Comparison of ENCODE assay signal across 8 mouse cellular contexts in the genomic region with DNA sequence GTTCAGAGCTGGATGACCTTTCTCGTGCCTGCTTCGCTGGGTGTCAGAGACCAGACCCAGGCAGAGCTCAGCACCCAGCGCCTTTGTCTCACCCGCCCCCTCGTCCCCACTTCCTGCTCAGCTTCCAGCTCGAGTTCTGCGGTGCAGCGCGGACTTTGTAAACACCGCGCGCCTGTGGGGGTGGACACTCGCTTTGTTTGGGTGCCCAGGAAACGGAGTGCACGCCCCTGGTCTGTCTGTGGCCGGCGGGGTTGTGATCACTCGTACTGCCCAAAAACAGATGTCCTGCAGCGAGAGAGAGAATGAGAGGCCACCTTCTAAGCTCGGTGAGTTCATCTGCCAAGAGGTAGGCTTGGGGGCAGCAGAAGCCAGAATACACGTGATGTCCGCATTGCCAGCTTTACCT. TPM values are rescaled to one million over a fixed set of nuclear protein-coding genes. Genes with fewer than 3 reads are reported as not detected.
DNase-seq lines count a peak whose midpoint lies in the region; ATAC-seq and TF ChIP-seq lines count a peak whose summit lies in the region.

A gene (plus strand): TSS at position 111 of the 406 bp plus-strand sequence.

- peak within 1 kb of the TSS; percentile 34 for H3K4me3 ChIP-seq in embryonic facial prominence, embryonic 12.5 days
- peak within 1 kb of the TSS; percentile 49 for H3K4me3 ChIP-seq in intestine, embryonic 16.5 days (ENCODE audit: low read length)

- H3K27ac ChIP-seq in embryonic facial prominence, embryonic 12.5 days: peak within 1 kb of the TSS; percentile 55; the same call in 1 of the 2 replicates
- H3K27ac ChIP-seq in intestine, embryonic 16.5 days (ENCODE audit: low read length): peak within 1 kb of the TSS; percentile 63

- intact Hi-C loops in left cerebral cortex, postnatal 36 days (cut with DNase I): loop anchor here (5.0 kb wide), 1 partner anchor 182 kb away; a partner anchor contains a TSS

- POLR2A ChIA-PET in Patski (lab: Charles Lee): no interaction called here

- peak; percentile 27 for ATAC-seq in Patski
- ATAC-seq in embryonic facial prominence, embryonic 12.5 days (ENCODE audit: insufficient number of reproducible peaks, insufficient read depth, low FRiP score, low TSS enrichment): no peak
- peak; percentile 44 for ATAC-seq in granulocyte monocyte progenitor cell, adult 5-6 weeks (replicated peaks; ENCODE audit: poor library complexity, severe bottlenecking)
- ATAC-seq in intestine, embryonic 16.5 days: peak; percentile 5; the same call in 1 of the 2 replicates
- ATAC-seq in megakaryocyte-erythroid progenitor cell, adult 5-6 weeks (replicated peaks; ENCODE audit: low FRiP score, low TSS enrichment, poor library complexity, severe bottlenecking): peak; percentile 46

- no peak for DNase-seq in Patski (ENCODE audit: low read depth, low spot score)
- DNase-seq in left cerebral cortex, postnatal 36 days (ENCODE audit: low spot score in 2 of 2): peak; percentile 65 to 71
- DNase-seq in right cerebral cortex, postnatal 36 days (ENCODE audit: low spot score in 2 of 2): peak; percentile 62 to 65
- DNase-seq in adipocyte (ENCODE audit: low spot score): no peak

- 2% methylated on average over 22 of the region's 22 CpGs for WGBS in embryonic facial prominence, embryonic 12.5 days
- under 1% methylated on average over 22 of the region's 22 CpGs for WGBS in intestine, embryonic 16.5 days

- H3K27me3 ChIP-seq in Patski: no peaks in the 10 kb centered on the region
- H3K27me3 ChIP-seq in embryonic facial prominence, embryonic 12.5 days: no peaks in the 10 kb centered on the region
- H3K27me3 ChIP-seq in intestine, embryonic 16.5 days (replicated peaks; ENCODE audit: control insufficient read depth, insufficient read depth, low read length): no peaks in the 10 kb centered on the region

- peaks cover 48% of the 10 kb centered on the region for H3K4me1 ChIP-seq in embryonic facial prominence, embryonic 12.5 days
- H3K4me1 ChIP-seq in intestine, embryonic 16.5 days (ENCODE audit: control insufficient read depth, insufficient read depth, low read length): peaks cover 48% of the 10 kb centered on the region

- H3K9ac ChIP-seq in embryonic facial prominence, embryonic 12.5 days: peak within 1 kb of the TSS; percentile 48
- peak within 1 kb of the TSS; percentile 73 for H3K9ac ChIP-seq in intestine, embryonic 16.5 days (ENCODE audit: low read depth, low read length)

- H3K4me2 ChIP-seq in embryonic facial prominence, embryonic 12.5 days (replicated peaks): peak within 1 kb of the TSS; percentile 64
- peak within 1 kb of the TSS; percentile 67 for H3K4me2 ChIP-seq in intestine, embryonic 16.5 days (ENCODE audit: low read depth, low read length)

- H3K9me3 ChIP-seq in embryonic facial prominence, embryonic 12.5 days: no peaks in the 10 kb centered on the region
- H3K9me3 ChIP-seq in intestine, embryonic 16.5 days (ENCODE audit: control insufficient read depth, low read length): no peaks in the 10 kb centered on the region

- H3K36me3 ChIP-seq in embryonic facial prominence, embryonic 12.5 days: no peaks in the 10 kb centered on the region
- 0 out of 2 replicates have a peak, but pooled peaks cover 3% of the 10 kb centered on the region for H3K36me3 ChIP-seq in intestine, embryonic 16.5 days (ENCODE audit: control insufficient read depth, insufficient read depth, low read length)

- in situ Hi-C loops in Patski (cut with MboI; ENCODE audit: low pct_unique_long_range_greater_than_20kb): no loop called here

- CTCF ChIA-PET in Patski (lab: Charles Lee): no interaction called here

- TF ChIP-seq CTCF in Patski (IDR thresholded peaks at IDR 0.05): no peak

RNA-seq across cellular contexts. Expression of the gene that starts here (rescaled TPM):
- polyA plus RNA-seq in Patski (2021): 99.7 TPM
- 355 and 362 TPM in 2 replicates for polyA plus RNA-seq in embryonic facial prominence, embryonic 12.5 days (2016; fragmentation: Nextera tagmentation; extraction: Ambion mirVana)
- total RNA-seq in granulocyte monocyte progenitor cell, adult 5-6 weeks (2014; fragmentation: Nextera tagmentation): 99.8 and 128 TPM in 2 replicates
- total RNA-seq in granulocyte monocyte progenitor cell, adult 5-6 weeks (2017): 35.5 and 35.9 TPM in 2 replicates
- polyA plus RNA-seq in intestine, embryonic 16.5 days (2015; fragmentation: Nextera tagmentation; extraction: Ambion mirVana): 371 and 393 TPM in 2 replicates
- total RNA-seq in left cerebral cortex, postnatal 36 days (2021): 10 to 100 TPM; 30.1 to 34.9 TPM
- 157 and 169 TPM in 2 replicates for total RNA-seq in megakaryocyte-erythroid progenitor cell, adult 5-6 weeks (2014; fragmentation: Nextera tagmentation)
- 31.3 and 51.3 TPM in 2 replicates for total RNA-seq in megakaryocyte-erythroid progenitor cell, adult 5-6 weeks (2017)

Comparison
In these comparisons a context has a peak if more than half of its experiments do, and no peak if none do; other contexts are left out.
1. DNase-seq: peak in left cerebral cortex, postnatal 36 days (2 of 2) and right cerebral cortex, postnatal 36 days (2 of 2); none in Patski (single experiment) and adipocyte (single experiment).